Mouse (Mus musculus) forebrain, embryonic 14.5 days (tissue): Measurements from ENCODE around the gene Tdgf1. TPM values are rescaled to one million over a fixed set of nuclear protein-coding genes. Genes with fewer than 3 reads are reported as not detected.

ENCODE experiments used
- ATAC-seq: fragments of 200-750 bp; cut with Nextera tagmentation; 2 replicates; pipeline ENCODE4 v1.8.0; 2017; ENCODE audit warnings: mild to moderate bottlenecking, moderate library complexity
- DNase-seq: peaks from one replicate; pipeline ENCODE4 v3.0.0-alpha.2; 2015; ENCODE audit warnings: low spot score
- H3K27ac ChIP-seq: fragments of 300-500 bp; sonication (generic); 2 replicates; pipeline ENCODE4 v1.5.1; 2014; ENCODE audit warnings: low read depth, mild to moderate bottlenecking, control low read depth, low read length, moderate library complexity
- H3K27me3 ChIP-seq: fragments of 300-500 bp; sonication (generic); replicated peaks from 2 replicates; pipeline ENCODE4 v1.6.1; 2014; ENCODE audit warnings: low read length, control low read depth, mixed read lengths; ENCODE audit not compliant: control insufficient read depth, insufficient read depth
- H3K36me3 ChIP-seq: fragments of 300-500 bp; sonication (generic); 2 replicates; pipeline ENCODE4 v1.6.1; 2014; ENCODE audit warnings: low read length, control low read depth; ENCODE audit not compliant: control insufficient read depth, insufficient read depth
- H3K4me1 ChIP-seq: fragments of 300-500 bp; sonication (generic); 2 replicates; pipeline ENCODE4 v1.6.1; 2014; ENCODE audit warnings: antibody characterized with exemption, low read length, control low read depth; ENCODE audit not compliant: control insufficient read depth, insufficient read depth
- H3K4me2 ChIP-seq: fragments of 300-500 bp; sonication (generic); 2 replicates; pipeline ENCODE4 v1.6.1; 2014; ENCODE audit warnings: mild to moderate bottlenecking, control low read depth, low read length
- H3K4me3 ChIP-seq: fragments of 300-500 bp; sonication (generic); 2 replicates; pipeline ENCODE4 v1.5.1; 2014; ENCODE audit warnings: low read depth, low read length, control low read depth
- H3K9ac ChIP-seq: fragments of 300-500 bp; sonication (generic); 2 replicates; pipeline ENCODE4 v1.6.1; 2014; ENCODE audit warnings: mild to moderate bottlenecking, low read length, control low read depth, moderate library complexity
- H3K9me3 ChIP-seq: fragments of 300-500 bp; sonication (generic); replicated peaks from 2 replicates; pipeline ENCODE4 v1.6.1; 2016; ENCODE audit warnings: low read length, control low read depth, mixed read lengths; ENCODE audit not compliant: control insufficient read depth
- WGBS: fragments of 180-500 bp; shearing (Covaris S2); extraction: QIAGEN DNeasy Blood & Tissue Kit; methylation state at CpG from one replicate; pipeline ENCODE4 v1.1.7; 2014; 5-methylcytosine and 5-hydroxymethylcytosine counted together
- polyA plus RNA-seq: library from polyadenylated mRNA; unstranded; fragments of >200 nt; fragmentation: Nextera tagmentation; extraction: Ambion mirVana; gene quantifications from 2 replicates; pipeline ENCODE4 v1.2.1, GENCODE M21; 2014

Gene Tdgf1
- polyA plus RNA-seq, 1 experiment from 2014 or later: not detected

- Histone ChIP-seq H3K4me2 (no peak overlapping the region), H3K9ac (no peak overlapping the region), H3K27ac (no peak overlapping the region), H3K27me3 (no peaks in the 10 kb centered on the region), H3K9me3 (no peaks in the 10 kb centered on the region), H3K4me3 (no peak overlapping the region), H3K4me1 (no peaks in the 10 kb centered on the region), H3K36me3 (no peaks in the 10 kb centered on the region)
- ATAC-seq (no peak), DNase-seq (no peak)
- WGBS: 96% methylated on average over 5 of the region's 5 CpGs
Observed at GRCm38 (mm10) chr9:110985541-110985940, 39.6 kb upstream of the Tdgf1 start.

- 94% methylated on average over 9 of the region's 9 CpGs for WGBS
- H3K27me3 ChIP-seq: no peaks in the 10 kb centered on the region
Observed at GRCm38 (mm10) chr9:110984096-110984495, 38.1 kb upstream of the Tdgf1 start.

GRCm38 (mm10) chr9:110982351-110982750 is 36.4 kb upstream of the Tdgf1 start:
- Histone ChIP-seq H3K9ac (no peak overlapping the region), H3K27me3 (no peaks in the 10 kb centered on the region), H3K4me2 (no peak overlapping the region), H3K9me3 (no peaks in the 10 kb centered on the region), H3K27ac (no peak overlapping the region), H3K4me3 (no peak overlapping the region), H3K36me3 (no peaks in the 10 kb centered on the region), H3K4me1 (no peaks in the 10 kb centered on the region)
- DNase-seq (no peak), ATAC-seq (no peak)
- WGBS: 68% methylated on average over 4 of the region's 4 CpGs

More at GRCm38 (mm10) chr9:110984096-110984495, 38.1 kb upstream of the Tdgf1 start:
- no peaks in the 10 kb centered on the region for H3K9me3 ChIP-seq
- ATAC-seq: no peak
- no peak overlapping the region for H3K9ac ChIP-seq
- no peaks in the 10 kb centered on the region for H3K4me1 ChIP-seq
- no peak overlapping the region for H3K4me2 ChIP-seq
- no peak for DNase-seq
- H3K4me3 ChIP-seq: no peak overlapping the region
- no peaks in the 10 kb centered on the region for H3K36me3 ChIP-seq
- H3K27ac ChIP-seq: no peak overlapping the region

- DNase-seq: no peak
- Histone ChIP-seq H3K27ac (no peak overlapping the region), H3K4me3 (no peak overlapping the region), H3K9ac (no peak overlapping the region), H3K9me3 (no peaks in the 10 kb centered on the region), H3K27me3 (no peaks in the 10 kb centered on the region), H3K36me3 (no peaks in the 10 kb centered on the region), H3K4me2 (no peak overlapping the region), H3K4me1 (no peaks in the 10 kb centered on the region)
- WGBS: 96% methylated on average over 11 of the region's 11 CpGs
- no peak for ATAC-seq
Observed at GRCm38 (mm10) chr9:110979411-110979810, 33.5 kb upstream of the Tdgf1 start.

GRCm38 (mm10) chr9:110965910-110966231 is 19.9 kb upstream of the Tdgf1 start:
- no peaks in the 10 kb centered on the region for H3K36me3 ChIP-seq

GRCm38 (mm10) chr9:110965062-110965909 is 19.3 kb upstream of the Tdgf1 start:
- Histone ChIP-seq H3K9me3 (no peaks in the 10 kb centered on the region), H3K27me3 (no peaks in the 10 kb centered on the region), H3K9ac (no peak overlapping the region), H3K4me2 (no peak overlapping the region), H3K36me3 (no peaks in the 10 kb centered on the region), H3K4me1 (no peaks in the 10 kb centered on the region), H3K4me3 (no peak overlapping the region), H3K27ac (no peak overlapping the region)
- ATAC-seq: no peak
- DNase-seq: no peak
- WGBS: 91% methylated on average over 22 of the region's 22 CpGs

More at GRCm38 (mm10) chr9:110965910-110966231, 19.9 kb upstream of the Tdgf1 start:
- H3K27me3 ChIP-seq: no peaks in the 10 kb centered on the region
- H3K9ac ChIP-seq: no peak overlapping the region
- DNase-seq (no peak), ATAC-seq (no peak)
- no peak overlapping the region for H3K4me2 ChIP-seq
- H3K4me1 ChIP-seq: no peaks in the 10 kb centered on the region
- no peak overlapping the region for H3K27ac ChIP-seq
- H3K4me3 ChIP-seq: no peak overlapping the region
- H3K9me3 ChIP-seq: no peaks in the 10 kb centered on the region
- WGBS: 84% methylated on average over 2 of the region's 2 CpGs

GRCm38 (mm10) chr9:110963566-110964115 is 17.7 kb upstream of the Tdgf1 start:
- Histone ChIP-seq H3K4me1 (no peaks in the 10 kb centered on the region), H3K4me3 (no peak overlapping the region), H3K27ac (no peak overlapping the region), H3K9me3 (no peaks in the 10 kb centered on the region), H3K36me3 (no peaks in the 10 kb centered on the region), H3K9ac (no peak overlapping the region), H3K27me3 (no peaks in the 10 kb centered on the region), H3K4me2 (no peak overlapping the region)
- 89% methylated on average over 8 of the region's 8 CpGs for whole genome bisulfite sequencing
- DNase-seq (no peak), ATAC-seq (no peak)

GRCm38 (mm10) chr9:110961386-110961785 is 15.4 kb upstream of the Tdgf1 start:
- Histone ChIP-seq H3K4me1 (no peaks in the 10 kb centered on the region), H3K4me3 (no peak overlapping the region), H3K36me3 (no peaks in the 10 kb centered on the region), H3K9me3 (no peaks in the 10 kb centered on the region), H3K27me3 (no peaks in the 10 kb centered on the region), H3K4me2 (no peak overlapping the region), H3K27ac (no peak overlapping the region), H3K9ac (no peak overlapping the region)
- WGBS: over 99% methylated on average over 8 of the region's 8 CpGs
- DNase-seq (no peak), ATAC-seq (no peak)
